ENCODE assay signal across 25 mouse cellular contexts in genomic region chr5:105464671-105465070, GRCm38 (mm10).
"Had no signal": no experiment of that assay in that cellular context is flagged by ENCODE, and none has a peak within 500 bp of the region (broad histone marks: within the 10 kb centered on the region; RNA-seq: fewer than 3 reads in every experiment).

No protein-coding gene starts in this region.

- H3K4me3 ChIP-seq: gastrocnemius, adult 2 months; heart, adult 2 months; hindbrain, embryonic 10.5 days; hindbrain, embryonic 12.5 days; intestine, embryonic 15.5 days; limb, embryonic 10.5 days; limb, embryonic 12.5 days; liver, embryonic 13.5 days; liver, embryonic 15.5 days had no signal

- H3K9ac ChIP-seq: hindbrain, embryonic 12.5 days; hindbrain, embryonic 14.5 days; intestine, embryonic 15.5 days; limb, embryonic 12.5 days; liver, embryonic 13.5 days; liver, embryonic 15.5 days had no signal

- H3K27ac ChIP-seq: gastrocnemius, adult 2 months; heart, adult 2 months; hindbrain, embryonic 10.5 days; hindbrain, embryonic 12.5 days; hindbrain, embryonic 14.5 days; intestine, embryonic 15.5 days; limb, embryonic 10.5 days; limb, embryonic 12.5 days; liver, embryonic 13.5 days; liver, embryonic 15.5 days had no signal

- H3K4me2 ChIP-seq: heart, embryonic 11.5 days; hindbrain, embryonic 12.5 days; hindbrain, embryonic 14.5 days; intestine, embryonic 15.5 days; limb, embryonic 12.5 days; liver, embryonic 11.5 days; liver, embryonic 13.5 days; liver, embryonic 15.5 days had no signal

- H3K36me3 ChIP-seq: hindbrain, embryonic 12.5 days; intestine, embryonic 15.5 days; limb, embryonic 10.5 days; limb, embryonic 12.5 days; liver, embryonic 13.5 days; liver, embryonic 15.5 days had no signal

- H3K27me3 ChIP-seq: hindbrain, embryonic 12.5 days; intestine, embryonic 15.5 days; limb, embryonic 12.5 days; liver, embryonic 13.5 days; liver, embryonic 15.5 days had no signal

- H3K9me3 ChIP-seq: hindbrain, embryonic 10.5 days; hindbrain, embryonic 12.5 days; intestine, embryonic 15.5 days; limb, embryonic 10.5 days; limb, embryonic 12.5 days; liver, embryonic 13.5 days; liver, embryonic 15.5 days had no signal

- H3K4me1 ChIP-seq: hindbrain, embryonic 10.5 days; hindbrain, embryonic 12.5 days; intestine, embryonic 15.5 days; limb, embryonic 10.5 days; limb, embryonic 12.5 days; liver, embryonic 13.5 days; liver, embryonic 15.5 days had no signal

- DNase-seq: gastrocnemius, adult 2 months; gastrocnemius, postnatal 10 days; gastrocnemius, postnatal 25 days; heart, adult 2 months; heart, postnatal 10 days; heart, postnatal 4 days; kidney, adult 18-20 months; kidney, adult 8-10 months; kidney, postnatal 10 days; kidney, postnatal 25 days; kidney, postnatal 4 days; liver; liver, embryonic 13.5 days had no signal

- ATAC-seq: hindbrain, embryonic 16.5 days; inflammation-experienced regulatory T-cells, adult 6 months; intestine, embryonic 15.5 days; intestine, postnatal 0 days had no signal
